30 mouse cellular contexts compared by ENCODE assay signal in the genomic region with DNA sequence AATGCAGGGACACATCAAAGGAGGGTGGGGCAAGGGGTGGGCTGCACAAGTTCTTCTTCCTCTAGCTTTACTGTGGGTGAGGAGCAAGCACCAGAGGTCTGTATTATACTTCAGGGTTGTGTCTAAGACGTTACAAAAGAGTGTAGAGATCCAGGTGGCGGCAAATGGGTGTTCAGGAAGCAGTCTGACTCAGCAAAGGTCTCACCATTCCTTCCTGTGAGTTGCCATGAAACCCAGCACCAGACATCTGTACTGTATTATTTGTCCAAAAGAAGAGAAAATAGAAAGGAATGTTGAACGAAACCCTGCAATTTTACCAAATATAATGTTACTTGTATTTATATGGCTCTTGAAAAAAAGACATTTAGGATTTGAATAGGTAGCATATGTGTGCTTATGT.
A peak's percentile ranks its signal among the peaks of the same experiment; 100 is the strongest.
DNase-seq lines count a peak whose midpoint lies in the region; ATAC-seq lines count a peak whose summit lies in the region.
"Had no signal": no experiment of that assay in that cellular context is flagged by ENCODE, and none has a peak within 500 bp of the region (broad histone marks: within the 10 kb centered on the region; RNA-seq: fewer than 3 reads in every experiment).

No protein-coding gene starts in this region.

- H3K27ac ChIP-seq in forebrain, embryonic 13.5 days, result no peak overlapping the region
- no peak overlapping the region for H3K27ac ChIP-seq in forebrain, embryonic 14.5 days (ENCODE audit: low read depth, low read length)
- no peak overlapping the region for H3K27ac ChIP-seq in neural tube, embryonic 15.5 days (replicated peaks)
- H3K27ac ChIP-seq in embryonic facial prominence, embryonic 14.5 days (replicated peaks; ENCODE audit: low read depth, low read length), result no peak overlapping the region
- H3K27ac ChIP-seq: heart, embryonic 10.5 days; heart, embryonic 15.5 days; left cerebral cortex, adult 2 months; liver, embryonic 14.5 days; macrophage; midbrain, embryonic 13.5 days; stomach, embryonic 15.5 days had no signal

- H3K9ac ChIP-seq in forebrain, embryonic 13.5 days, result no peak overlapping the region
- no peak overlapping the region for H3K9ac ChIP-seq in forebrain, embryonic 14.5 days (ENCODE audit: low read length)
- no peak overlapping the region for H3K9ac ChIP-seq in neural tube, embryonic 15.5 days (replicated peaks)
- H3K9ac ChIP-seq in embryonic facial prominence, embryonic 14.5 days (ENCODE audit: low read depth, low read length), result no peak overlapping the region
- H3K9ac ChIP-seq: heart, embryonic 15.5 days; hindbrain, embryonic 12.5 days; liver, embryonic 14.5 days; midbrain, embryonic 13.5 days; stomach, embryonic 15.5 days had no signal

- no peaks in the 10 kb centered on the region for H3K27me3 ChIP-seq in forebrain, embryonic 13.5 days
- no peaks in the 10 kb centered on the region for H3K27me3 ChIP-seq in forebrain, embryonic 14.5 days (replicated peaks; ENCODE audit: control insufficient read depth, insufficient read depth, low read length)
- no peaks in the 10 kb centered on the region for H3K27me3 ChIP-seq in neural tube, embryonic 15.5 days (replicated peaks)
- H3K27me3 ChIP-seq in embryonic facial prominence, embryonic 14.5 days (replicated peaks; ENCODE audit: control insufficient read depth, insufficient read depth, low read length), result no peaks in the 10 kb centered on the region
- H3K27me3 ChIP-seq: heart, embryonic 15.5 days; hindbrain, embryonic 12.5 days; midbrain, embryonic 13.5 days; Patski; stomach, embryonic 15.5 days had no signal

- ATAC-seq in forebrain, embryonic 13.5 days, result 0 out of 2 replicates have a peak, but pooled peaks have one; percentile 24
- no peak for ATAC-seq in forebrain, embryonic 14.5 days
- ATAC-seq in neural tube, embryonic 15.5 days (ENCODE audit: low FRiP score), result peak; percentile 35; the same call in 1 of the 2 replicates
- ATAC-seq in embryonic facial prominence, embryonic 14.5 days (ENCODE audit: low read depth), result no peak

- no peak overlapping the region for H3K4me2 ChIP-seq in forebrain, embryonic 13.5 days
- no peak overlapping the region for H3K4me2 ChIP-seq in forebrain, embryonic 14.5 days (ENCODE audit: low read length)
- no peak overlapping the region for H3K4me2 ChIP-seq in neural tube, embryonic 15.5 days
- H3K4me2 ChIP-seq in embryonic facial prominence, embryonic 14.5 days (ENCODE audit: low read depth, low read length), result no peak overlapping the region
- H3K4me2 ChIP-seq: heart, embryonic 15.5 days; hindbrain, embryonic 12.5 days; midbrain, embryonic 13.5 days; stomach, embryonic 15.5 days had no signal

- H3K4me3 ChIP-seq in forebrain, embryonic 13.5 days, result no peak overlapping the region
- H3K4me3 ChIP-seq in forebrain, embryonic 14.5 days (ENCODE audit: low read depth, low read length), result no peak overlapping the region
- H3K4me3 ChIP-seq in neural tube, embryonic 15.5 days (replicated peaks), result no peak overlapping the region
- no peak overlapping the region for H3K4me3 ChIP-seq in embryonic facial prominence, embryonic 14.5 days (ENCODE audit: low read depth, low read length)
- H3K4me3 ChIP-seq: heart, embryonic 10.5 days; heart, embryonic 15.5 days; hindbrain, embryonic 12.5 days; left cerebral cortex, adult 2 months; midbrain, embryonic 13.5 days; stomach, embryonic 15.5 days had no signal

- no peaks in the 10 kb centered on the region for H3K4me1 ChIP-seq in forebrain, embryonic 13.5 days
- H3K4me1 ChIP-seq in forebrain, embryonic 14.5 days (ENCODE audit: control insufficient read depth, insufficient read depth, low read length), result no peaks in the 10 kb centered on the region
- H3K4me1 ChIP-seq in neural tube, embryonic 15.5 days, result no peaks in the 10 kb centered on the region
- H3K4me1 ChIP-seq in embryonic facial prominence, embryonic 14.5 days (ENCODE audit: control insufficient read depth, insufficient read depth, low read length), result 0 out of 2 replicates have a peak, but pooled peaks cover 5% of the 10 kb centered on the region
- H3K4me1 ChIP-seq: heart, embryonic 10.5 days; stomach, embryonic 15.5 days had no signal

- no peaks in the 10 kb centered on the region for H3K36me3 ChIP-seq in forebrain, embryonic 13.5 days (ENCODE audit: poor library complexity, severe bottlenecking)
- no peaks in the 10 kb centered on the region for H3K36me3 ChIP-seq in forebrain, embryonic 14.5 days (ENCODE audit: control insufficient read depth, insufficient read depth, low read length)
- H3K36me3 ChIP-seq in neural tube, embryonic 15.5 days, result no peaks in the 10 kb centered on the region
- no peaks in the 10 kb centered on the region for H3K36me3 ChIP-seq in embryonic facial prominence, embryonic 14.5 days (ENCODE audit: control insufficient read depth, insufficient read depth, low read length)
- H3K36me3 ChIP-seq: heart, embryonic 10.5 days; heart, embryonic 15.5 days; hindbrain, embryonic 12.5 days; midbrain, embryonic 13.5 days; stomach, embryonic 15.5 days had no signal

- WGBS in forebrain, embryonic 13.5 days, result 75% methylated on average over 3 of the region's 3 CpGs
- WGBS in forebrain, embryonic 14.5 days, result 71% methylated on average over 3 of the region's 3 CpGs
- 61% methylated on average over 3 of the region's 3 CpGs for WGBS in neural tube, embryonic 15.5 days
- 41% methylated on average over 3 of the region's 3 CpGs for WGBS in embryonic facial prominence, embryonic 14.5 days

- H3K9me3 ChIP-seq in forebrain, embryonic 13.5 days (replicated peaks), result no peaks in the 10 kb centered on the region
- H3K9me3 ChIP-seq in forebrain, embryonic 14.5 days (replicated peaks; ENCODE audit: control insufficient read depth, low read length), result no peaks in the 10 kb centered on the region
- no peaks in the 10 kb centered on the region for H3K9me3 ChIP-seq in neural tube, embryonic 15.5 days (replicated peaks)
- no peaks in the 10 kb centered on the region for H3K9me3 ChIP-seq in embryonic facial prominence, embryonic 14.5 days (ENCODE audit: control insufficient read depth, low read length)
- H3K9me3 ChIP-seq: heart, embryonic 10.5 days; heart, embryonic 15.5 days; hindbrain, embryonic 12.5 days; midbrain, embryonic 13.5 days; stomach, embryonic 15.5 days had no signal

- no peak for DNase-seq in forebrain, embryonic 14.5 days (ENCODE audit: low spot score)
- DNase-seq in neural tube, embryonic 10.5 days (ENCODE audit: extremely low spot score, low spot score), result no peak
- DNase-seq in embryonic facial prominence, embryonic 14.5 days (ENCODE audit: low spot score), result peak; percentile 61
- no peak for DNase-seq in retina, postnatal 1 day
- no peak for DNase-seq in urinary bladder, postnatal 4 days (ENCODE audit: low spot score in 2 of 2)
- DNase-seq: adrenal gland, postnatal 10 days; B cell, adult 2 months; cerebellum, adult 11 months; cerebellum, adult 9-10 months; cerebellum, postnatal 36 days; gastrocnemius, postnatal 14 days; heart, adult 11 months; heart, postnatal 36 days; kidney, postnatal 14 days; liver; lung, adult 2 months; lung, postnatal 10 days; right cerebral cortex, postnatal 25 days; thymus, postnatal 14 days had no signal

Comparison
In these comparisons a context has a peak if more than half of its experiments do, and no peak if none do; other contexts are left out.
1. ATAC-seq: peak in forebrain, embryonic 13.5 days (single experiment) and neural tube, embryonic 15.5 days (single experiment); none in forebrain, embryonic 14.5 days (single experiment) and embryonic facial prominence, embryonic 14.5 days (single experiment).